Mouse (Mus musculus) liver, embryonic 14.5 days (tissue): Measurements from ENCODE around the gene Rab14. TPM values are rescaled to one million over a fixed set of nuclear protein-coding genes. Genes with fewer than 3 reads are reported as not detected.

Experiments
- ATAC-seq: fragments of 200-750 bp; cut with Nextera tagmentation; 2 replicates; pipeline ENCODE4 v1.8.0; 2017; ENCODE audit warnings: moderate number of reproducible peaks, mild to moderate bottlenecking, moderate library complexity; ENCODE audit not compliant: insufficient read depth
- DNase-seq, 3 experiments: peaks; one replicate each; pipeline ENCODE4 v3.0.0-alpha.2; 2012 to 2013; ENCODE audit warnings: low read depth in 3 of 3, low spot score in 3 of 3
- H3K27ac ChIP-seq: fragments of 300-500 bp; sonication (generic); 2 replicates; pipeline ENCODE4 v1.5.1; 2014; ENCODE audit warnings: moderate library complexity, mild to moderate bottlenecking, control low read depth, inconsistent platforms
- H3K27me3 ChIP-seq: fragments of 300-500 bp; sonication (generic); 2 replicates; pipeline ENCODE4 v1.6.1; 2014; ENCODE audit warnings: mild to moderate bottlenecking, low read length, moderate library complexity; ENCODE audit not compliant: control insufficient read depth, insufficient read depth
- H3K36me3 ChIP-seq: fragments of 300-500 bp; sonication (generic); replicated peaks from 2 replicates; pipeline ENCODE4 v1.6.1; 2014; ENCODE audit warnings: low read depth; ENCODE audit not compliant: control insufficient read depth, insufficient read depth
- H3K4me1 ChIP-seq, 2 experiments: fragments of 200-500 bp in 1 of 2; fragments of 300-500 bp in 1 of 2; sonication (generic) in 1 of 2; replicated peaks; 2 replicates each; pipeline ENCODE4 v1.6.1; 2012 to 2014; ENCODE audit warnings: antibody characterized with exemption in 1 of 2, inconsistent platforms in 1 of 2, low read length in 1 of 2; ENCODE audit not compliant: control insufficient read depth in 2 of 2, insufficient read depth in 2 of 2
- H3K4me2 ChIP-seq: fragments of 300-500 bp; sonication (generic); 2 replicates; pipeline ENCODE4 v1.6.1; 2014; ENCODE audit warnings: low read depth, mild to moderate bottlenecking, control low read depth, moderate library complexity
- H3K4me3 ChIP-seq, 2 experiments: fragments of 200-500 bp in 1 of 2; fragments of 300-500 bp in 1 of 2; sonication (generic) in 1 of 2; 2 replicates each; pipeline ENCODE4 v1.5.1; 2012 to 2014; ENCODE audit warnings: low read depth in 2 of 2, low read length in 2 of 2, mild to moderate bottlenecking in 2 of 2, control low read depth in 1 of 2, inconsistent platforms in 1 of 2, moderate library complexity in 1 of 2; ENCODE audit not compliant: insufficient read depth in 1 of 2
- H3K9ac ChIP-seq: fragments of 300-500 bp; sonication (generic); replicated peaks from 2 replicates; pipeline ENCODE4 v1.6.1; 2014; ENCODE audit warnings: mild to moderate bottlenecking, control low read depth, moderate library complexity
- H3K9me3 ChIP-seq: fragments of 300-500 bp; sonication (generic); 2 replicates; pipeline ENCODE4 v1.6.1; 2016; ENCODE audit warnings: low read length, mixed read lengths; ENCODE audit not compliant: control insufficient read depth
- CTCF ChIP-seq: IDR thresholded peaks from 2 replicates; pipeline ENCODE4 v1.5.1; 2016; ENCODE audit warnings: antibody characterized with exemption, low read depth, control low read depth
- EP300 ChIP-seq: IDR thresholded peaks from 2 replicates; pipeline ENCODE4 v1.6.1; 2016; ENCODE audit warnings: antibody characterized with exemption, low read depth
- WGBS: fragments of 180-500 bp; shearing (Covaris S2); extraction: QIAGEN DNeasy Blood & Tissue Kit; methylation state at CpG from one replicate; pipeline ENCODE4 v1.1.7; 2014; ENCODE audit not compliant: insufficient replicate concordance; 5-methylcytosine and 5-hydroxymethylcytosine counted together
- polyA plus RNA-seq, 2 experiments: library from polyadenylated mRNA; depleted of rRNA in 1 of 2; stranded (reverse) in 1 of 2; unstranded in 1 of 2; fragments of >200 nt; fragmentation: Nextera tagmentation in 1 of 2; extraction: Ambion mirVana in 1 of 2; gene quantifications; 2 replicates each; pipeline versions ENCODE4 v1.2.1 to v1.2.3; 2012 to 2014

The Rab14 gene
- polyA plus RNA-seq (2012; rRNA removed) (20.5 and 35.3 TPM in 2 replicates), polyA plus RNA-seq (2014; fragmentation: Nextera tagmentation; extraction: Ambion mirVana) (81.1 and 93.2 TPM in 2 replicates)

GRCm38 (mm10) chr2:35200898-35201668, at the start of gene Rab14:
Rab14 (minus strand) TSS chr2:35201120.
- DNase-seq (peak; percentile 98 to 99 (median 98)), ATAC-seq (peak; percentile 92)
- Histone ChIP-seq H3K4me2 (peak within 1 kb of the TSS; percentile 98), H3K9me3 (no peaks in the 10 kb centered on the region), H3K4me3 (peak within 1 kb of the TSS; percentile 86 to 100), H3K9ac (peak within 1 kb of the TSS; percentile 99), H3K36me3 (peaks cover 6% of the 10 kb centered on the region), H3K27me3 (no peaks in the 10 kb centered on the region), H3K4me1 (peaks cover 8 to 13% of the 10 kb centered on the region in 2 experiments), H3K27ac (peak within 1 kb of the TSS; percentile 87)
- no peak for TF ChIP-seq EP300
- no peak; the same call in 1 of the 2 replicates for TF ChIP-seq CTCF
- WGBS = under 1% methylated on average over 39 of the region's 47 CpGs

DNA sequence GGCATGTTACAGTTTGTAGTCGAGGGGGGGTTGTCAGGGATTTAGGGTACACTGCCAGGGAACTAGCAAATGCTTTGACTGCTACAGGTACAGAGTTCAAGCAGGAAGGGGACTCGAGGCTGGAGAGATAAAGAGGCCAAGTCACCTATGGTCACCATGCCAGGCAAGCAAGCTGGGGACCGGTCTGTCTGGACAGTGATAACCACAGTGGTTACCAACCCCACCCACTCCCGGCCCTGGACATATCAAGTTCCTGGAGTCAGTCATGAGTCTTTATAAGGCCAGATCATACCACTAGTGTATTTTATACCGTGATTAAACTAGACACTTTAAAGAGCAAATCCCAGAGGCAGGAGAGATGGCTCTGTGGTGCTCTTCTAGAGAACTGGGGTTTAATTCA, 46.8 kb upstream of the Rab14 start:
- WGBS = 20% methylated on average over 5 of the region's 5 CpGs
- TF ChIP-seq EP300 = no peak
- no peak for ATAC-seq

GRCm38 (mm10) chr2:35244241-35244640, 43.3 kb upstream of the Rab14 start:
- H3K36me3 ChIP-seq = no peaks in the 10 kb centered on the region
- H3K27me3 ChIP-seq = no peaks in the 10 kb centered on the region
- no peak overlapping the region for H3K27ac ChIP-seq
- no peak overlapping the region for H3K4me3 ChIP-seq
- TF ChIP-seq CTCF (no peak), EP300 (no peak)
- no peaks in the 10 kb centered on the region for H3K9me3 ChIP-seq
- WGBS = 12% methylated on average over 3 of the region's 3 CpGs
- H3K4me2 ChIP-seq = no peak overlapping the region
- no peak for DNase-seq
- peaks cover 0 to 5% of the 10 kb centered on the region in 2 experiments; a peak in 2 of 4 replicates for H3K4me1 ChIP-seq
- no peak overlapping the region for H3K9ac ChIP-seq
- ATAC-seq = no peak

More for the DNA sequence above, 46.8 kb upstream of the Rab14 start:
- no peak for DNase-seq
- H3K4me2 ChIP-seq = no peak overlapping the region
- peaks cover 0 to 5% of the 10 kb centered on the region in 2 experiments; a peak in 2 of 4 replicates for H3K4me1 ChIP-seq
- H3K27ac ChIP-seq = no peak overlapping the region
- H3K9me3 ChIP-seq = no peaks in the 10 kb centered on the region
- H3K36me3 ChIP-seq = no peaks in the 10 kb centered on the region
- no peaks in the 10 kb centered on the region for H3K27me3 ChIP-seq
- H3K4me3 ChIP-seq = no peak overlapping the region
- H3K9ac ChIP-seq = no peak overlapping the region

DNA sequence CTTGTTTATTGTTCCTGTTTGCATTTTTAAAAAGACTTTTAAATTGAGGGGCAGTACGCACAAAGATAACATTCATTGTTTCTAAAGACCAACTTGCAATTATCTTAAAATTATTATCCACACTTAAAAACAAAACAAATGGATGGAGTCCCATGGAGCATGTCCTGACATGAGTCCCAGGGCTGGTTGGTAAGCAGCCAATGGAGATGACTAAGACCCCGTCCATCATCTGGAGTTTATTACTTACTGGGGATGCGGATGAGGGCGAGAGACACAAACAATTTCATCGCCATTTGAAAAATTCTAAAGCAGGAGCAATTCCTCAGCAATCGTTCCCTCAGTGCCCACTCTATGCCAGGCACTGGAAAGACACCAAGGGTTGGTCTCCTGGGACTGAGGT, 34.1 kb upstream of the Rab14 start:
- no peak overlapping the region for H3K4me2 ChIP-seq
- WGBS = 68% methylated on average over 6 of the region's 6 CpGs
- H3K27ac ChIP-seq = no peak overlapping the region
- no peak overlapping the region for H3K9ac ChIP-seq
- no peak overlapping the region for H3K4me3 ChIP-seq
- no peak for DNase-seq
- no peaks in the 10 kb centered on the region for H3K36me3 ChIP-seq
- H3K9me3 ChIP-seq = no peaks in the 10 kb centered on the region
- no peaks in the 10 kb centered on the region for H3K27me3 ChIP-seq
- ATAC-seq = no peak
- peaks cover 0 to 16% of the 10 kb centered on the region in 2 experiments; a peak in 2 of 4 replicates for H3K4me1 ChIP-seq
- no peak for TF ChIP-seq CTCF
- TF ChIP-seq EP300 = no peak

GRCm38 (mm10) chr2:35233898-35234297, 33.0 kb upstream of the Rab14 start:
- no peak for ATAC-seq
- 30% methylated on average over 3 of the region's 3 CpGs for WGBS

More at GRCm38 (mm10) chr2:35233898-35234297, 33.0 kb upstream of the Rab14 start:
- Histone ChIP-seq H3K4me3 (no peak overlapping the region), H3K9ac (no peak overlapping the region), H3K9me3 (no peaks in the 10 kb centered on the region), H3K4me2 (no peak overlapping the region), H3K27ac (no peak overlapping the region), H3K36me3 (no peaks in the 10 kb centered on the region), H3K27me3 (no peaks in the 10 kb centered on the region), H3K4me1 (peaks cover 0 to 16% of the 10 kb centered on the region in 2 experiments; a peak in 2 of 4 replicates)
- DNase-seq = no peak
- TF ChIP-seq CTCF (no peak), EP300 (no peak)
